Mouse (Mus musculus) granulocyte monocyte progenitor cell, adult 5-6 weeks (primary cell): Measurements from ENCODE around the gene Orm1. TPM values are rescaled to one million over a fixed set of nuclear protein-coding genes. Genes with fewer than 3 reads are reported as not detected.

ENCODE experiments used
- ATAC-seq: replicated peaks from 2 replicates; pipeline ENCODE4 v1.8.0; 2016; ENCODE audit warnings: mild to moderate bottlenecking, moderate TSS enrichment, inconsistent platforms; ENCODE audit not compliant: poor library complexity, severe bottlenecking
- total RNA-seq, 2 experiments: library from RNA; stranded (forward) in 1 of 2; stranded (reverse) in 1 of 2; fragments of 200-712, 200-1000 nt in 1 of 2; fragments of >200 nt in 1 of 2; fragmentation: Nextera tagmentation in 1 of 2; gene quantifications; 2 replicates each; pipeline ENCODE4 v1.2.3; 2014 to 2017

The Orm1 gene
- total RNA-seq (2014; fragmentation: Nextera tagmentation) (not detected in 2 replicates), total RNA-seq (2017) (1.3 and 3.2 TPM in 2 replicates)

DNA sequence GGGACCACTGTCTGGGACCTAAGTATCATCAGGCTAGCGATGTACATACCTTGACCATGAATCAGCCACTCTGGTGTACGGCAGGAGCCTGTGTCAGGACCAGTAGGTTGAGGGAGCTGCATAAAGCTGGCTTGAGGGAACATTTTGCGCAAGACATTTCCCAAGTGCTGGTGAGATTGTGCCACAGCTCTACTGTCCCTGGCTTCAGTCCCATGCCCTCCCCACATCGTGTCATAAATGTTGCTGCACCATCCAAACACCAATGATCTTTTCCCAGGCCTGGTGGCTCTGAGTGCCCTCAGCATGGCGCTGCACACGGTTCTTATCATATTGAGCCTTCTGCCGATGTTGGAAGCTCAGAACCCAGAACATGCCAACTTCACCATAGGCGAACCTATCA is at the start of gene Orm1:
Gene Orm1 (plus strand): TSS at position 266 of the 400 bp plus-strand sequence.
- ATAC-seq: peak; percentile 87

DNA sequence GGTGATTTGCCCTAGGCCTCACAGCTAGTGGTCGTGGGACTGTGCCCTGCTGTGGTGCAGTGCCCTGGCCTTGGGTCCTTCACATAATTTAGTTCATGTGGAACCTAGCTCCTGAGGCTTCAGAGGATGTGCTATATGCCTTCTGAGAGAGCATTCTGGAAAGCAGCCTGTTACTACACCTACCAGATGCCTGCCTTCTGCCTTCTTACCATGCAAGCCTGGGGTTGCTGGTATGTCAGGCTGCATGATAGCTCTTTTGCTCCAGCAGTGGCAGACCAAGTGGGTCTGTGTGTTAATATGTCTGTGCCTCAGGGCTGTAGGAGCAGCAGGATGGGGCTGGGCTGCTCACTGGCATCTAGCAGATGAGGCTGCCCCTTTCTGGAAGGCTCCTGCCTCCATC is 48.7 kb upstream of the Orm1 start:
- ATAC-seq: no peak

DNA sequence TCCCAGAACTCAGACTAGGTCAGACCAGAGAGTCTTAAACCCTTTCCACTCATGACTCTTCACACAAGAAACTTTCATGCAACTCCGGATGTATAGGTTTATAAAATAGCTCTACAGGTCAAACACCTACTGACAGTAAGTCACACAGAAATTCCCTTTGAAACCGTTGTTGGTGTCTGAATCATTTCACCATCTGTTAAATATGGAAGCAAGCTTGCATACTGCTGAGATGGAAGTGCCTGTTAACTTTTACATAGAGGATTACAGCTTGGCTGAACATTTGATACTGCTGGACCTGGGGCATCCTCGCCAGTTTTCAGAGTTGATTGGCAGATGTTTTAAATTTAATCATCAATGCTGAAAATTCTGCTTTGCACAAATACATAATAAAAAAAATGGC is 48.1 kb upstream of the Orm1 start:
- ATAC-seq: no peak

DNA sequence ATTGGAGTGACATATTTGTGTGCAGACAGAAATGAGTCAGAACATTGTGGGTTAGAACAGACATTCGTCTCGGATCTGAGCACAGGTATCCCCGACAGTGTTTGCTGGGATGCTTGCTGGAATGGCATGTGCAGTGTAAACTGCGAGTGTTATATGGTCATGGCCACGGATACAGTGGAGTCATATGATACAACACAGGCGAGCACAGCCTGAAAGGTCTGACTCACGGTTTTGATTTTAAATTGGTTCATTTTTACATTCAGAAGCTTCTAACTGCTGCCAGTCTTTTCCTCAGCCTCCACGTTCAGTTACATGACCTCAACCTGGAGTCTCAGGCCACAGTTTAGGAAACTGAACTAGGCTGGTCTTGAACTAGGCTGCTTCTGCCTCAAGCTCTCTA is 47.5 kb upstream of the Orm1 start:
- no peak for ATAC-seq

DNA sequence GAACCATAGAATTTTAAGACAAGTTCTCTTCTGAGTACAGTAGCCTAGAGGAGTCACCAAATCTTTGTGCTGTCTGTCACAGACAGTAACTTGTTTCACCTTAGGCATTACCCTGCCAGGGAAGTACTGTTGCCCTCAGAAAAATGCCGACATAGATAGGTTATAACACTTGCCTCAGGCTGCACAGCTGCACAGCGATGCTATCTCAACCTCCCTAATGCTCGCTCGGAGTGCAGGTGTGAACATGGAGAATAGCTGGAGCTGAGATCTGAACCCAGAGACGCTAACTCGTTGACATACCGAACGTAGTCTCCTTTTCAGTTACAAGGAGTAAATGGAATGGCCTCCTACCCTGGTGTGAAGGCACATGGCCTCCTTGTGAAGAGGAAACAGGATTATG is 46.2 kb upstream of the Orm1 start:
- ATAC-seq: no peak

DNA sequence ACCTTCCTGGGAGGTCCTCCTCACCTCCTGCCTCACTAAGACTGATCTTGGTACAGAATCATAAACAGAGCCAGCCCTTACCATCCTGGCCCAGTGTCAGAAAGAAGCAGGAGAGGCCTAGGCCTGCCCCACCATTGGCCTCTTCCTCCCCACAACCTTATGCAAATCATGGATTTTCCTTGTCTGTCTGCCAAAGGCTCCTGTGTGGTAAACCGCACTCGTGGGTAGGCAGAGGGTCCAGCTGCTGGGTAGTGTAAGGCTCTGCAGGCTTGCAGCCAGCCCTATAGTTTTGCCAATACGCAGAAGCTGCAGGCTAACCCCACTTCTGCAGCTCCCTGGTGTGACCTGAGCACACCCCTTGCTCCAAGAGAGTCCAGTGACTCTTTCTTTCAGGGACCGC is 41.7 kb upstream of the Orm1 start:
- ATAC-seq: peak; percentile 53

DNA sequence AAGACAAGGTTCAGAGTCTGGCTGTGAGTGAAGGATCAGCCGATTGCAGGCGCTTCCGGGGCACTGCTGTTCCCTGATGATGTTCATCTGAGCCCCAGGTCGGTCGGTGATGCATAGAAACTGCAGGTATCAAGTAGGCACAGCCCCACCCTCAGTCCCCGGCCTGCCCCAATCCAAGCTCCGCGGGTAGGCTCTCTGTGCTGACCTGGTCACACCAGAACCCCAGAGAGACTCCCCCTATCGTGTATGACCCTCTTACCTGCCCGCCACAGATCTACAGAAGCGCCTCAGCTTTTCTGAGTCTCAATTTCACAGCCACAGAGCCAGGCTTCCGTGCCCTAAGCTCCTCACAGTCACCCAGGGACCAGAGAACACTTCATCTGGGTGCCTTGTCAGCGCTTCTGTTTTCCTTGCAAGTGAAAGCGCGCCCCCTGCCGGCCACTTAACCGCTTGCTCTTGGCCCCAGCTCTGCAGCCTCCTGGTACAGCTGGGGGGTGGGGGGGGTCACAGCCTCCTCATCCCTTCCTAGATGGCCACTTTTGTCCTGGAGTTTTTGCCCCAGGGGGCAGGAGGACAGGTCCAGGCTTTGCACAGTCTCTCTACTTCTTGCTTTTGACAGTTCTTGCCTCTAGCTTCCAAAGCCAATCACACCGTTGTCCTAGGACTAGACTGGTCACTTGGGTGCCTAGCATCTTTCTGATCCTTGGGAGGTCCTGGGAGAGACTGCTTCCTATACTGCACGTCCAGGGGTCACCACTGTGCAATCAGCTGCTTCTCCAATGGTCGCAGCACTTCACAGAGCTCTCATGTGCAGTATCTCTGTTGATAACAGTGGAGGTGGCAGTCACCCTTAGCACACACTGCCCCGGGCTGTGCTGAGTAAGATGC is 36.9 kb upstream of the Orm1 start:
- peak; percentile 79 for ATAC-seq

DNA sequence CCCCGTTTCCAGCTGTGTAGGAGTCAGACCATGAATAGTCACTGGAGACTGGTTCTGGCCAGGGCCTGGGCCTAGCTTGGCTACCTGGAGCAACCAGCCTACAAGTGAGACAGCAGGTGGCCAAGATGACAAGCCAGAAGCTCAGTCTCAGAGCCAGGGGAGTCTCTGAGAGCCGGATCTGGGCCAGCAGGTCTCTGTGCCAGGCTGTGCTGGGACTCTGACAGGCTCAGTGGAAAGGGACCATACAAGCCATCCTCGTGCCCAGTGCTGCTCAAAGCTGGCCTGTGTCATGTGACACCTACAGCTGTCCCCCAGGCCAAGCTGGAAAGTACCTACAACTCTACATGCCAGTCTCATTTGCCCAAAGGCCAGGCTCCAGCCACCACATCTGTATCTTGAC is 36.0 kb upstream of the Orm1 start:
- no peak for ATAC-seq

DNA sequence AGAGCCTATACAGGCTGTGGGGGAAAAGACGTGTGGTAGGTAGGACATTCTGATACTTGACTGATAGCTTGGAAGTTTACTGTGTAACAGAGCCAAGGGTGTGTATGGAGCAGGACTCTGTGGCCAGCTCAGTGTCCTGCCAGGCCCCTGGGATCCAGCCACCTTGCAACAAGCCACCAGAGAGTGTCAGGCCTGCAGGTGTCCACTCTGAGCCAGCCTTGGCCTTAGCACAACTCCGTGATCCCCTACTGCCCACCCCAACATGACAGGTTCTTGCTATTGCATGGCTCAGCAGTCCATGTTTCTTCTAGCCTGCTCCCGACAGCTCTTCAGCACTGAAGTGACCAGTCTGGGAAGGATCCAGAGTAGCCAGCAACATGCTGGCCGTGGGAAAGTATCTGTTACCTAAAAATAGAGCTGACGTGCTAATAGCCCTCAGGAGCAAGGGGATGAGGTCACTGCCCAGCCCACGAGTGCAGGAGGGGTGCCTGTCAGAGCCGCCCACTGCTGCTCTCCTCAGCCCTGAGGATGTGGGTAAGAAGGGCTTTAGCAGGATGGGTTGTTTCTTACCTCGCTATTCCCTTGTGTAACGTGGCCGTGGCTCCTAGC is 34.0 kb upstream of the Orm1 start:
- no peak for ATAC-seq

DNA sequence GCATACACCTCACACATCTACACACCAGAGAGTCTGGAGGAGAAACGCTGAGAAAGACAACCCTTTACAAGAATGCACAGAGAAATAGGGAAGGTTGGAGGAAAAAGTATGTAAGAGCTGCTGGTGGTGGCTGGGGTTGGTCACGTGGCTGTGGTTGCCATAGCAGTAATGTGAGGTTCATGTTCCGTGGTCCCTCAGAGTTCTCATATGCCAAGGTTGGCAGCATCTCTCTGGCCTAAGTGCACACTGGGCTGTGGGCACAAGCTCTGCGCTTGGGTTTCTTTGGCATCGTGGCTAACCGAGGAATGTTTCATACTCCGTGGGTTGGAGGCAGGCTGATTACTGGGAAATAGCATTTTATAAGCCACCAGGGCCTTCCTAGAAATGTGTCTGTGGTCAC is 32.9 kb upstream of the Orm1 start:
- no peak for ATAC-seq

DNA sequence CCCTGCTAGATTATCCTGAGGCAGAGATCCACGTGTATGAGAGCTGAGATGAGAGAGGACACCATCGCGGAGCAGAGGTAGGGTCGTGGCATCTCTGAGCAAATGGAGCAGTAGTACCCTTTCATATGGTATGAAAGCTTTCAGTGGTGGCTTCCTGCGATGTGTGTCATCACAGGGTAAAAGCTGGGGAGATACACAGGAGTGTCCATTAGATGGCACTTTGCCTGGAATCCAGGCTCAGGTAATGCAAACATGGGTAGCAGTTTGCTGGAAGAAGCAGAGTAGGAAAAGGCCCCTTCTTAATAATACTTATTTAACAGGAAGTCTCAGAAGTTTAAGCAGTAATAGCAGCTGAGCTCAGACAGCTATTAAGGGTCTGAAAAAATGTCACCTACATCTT is 30.3 kb upstream of the Orm1 start:
- no peak for ATAC-seq

DNA sequence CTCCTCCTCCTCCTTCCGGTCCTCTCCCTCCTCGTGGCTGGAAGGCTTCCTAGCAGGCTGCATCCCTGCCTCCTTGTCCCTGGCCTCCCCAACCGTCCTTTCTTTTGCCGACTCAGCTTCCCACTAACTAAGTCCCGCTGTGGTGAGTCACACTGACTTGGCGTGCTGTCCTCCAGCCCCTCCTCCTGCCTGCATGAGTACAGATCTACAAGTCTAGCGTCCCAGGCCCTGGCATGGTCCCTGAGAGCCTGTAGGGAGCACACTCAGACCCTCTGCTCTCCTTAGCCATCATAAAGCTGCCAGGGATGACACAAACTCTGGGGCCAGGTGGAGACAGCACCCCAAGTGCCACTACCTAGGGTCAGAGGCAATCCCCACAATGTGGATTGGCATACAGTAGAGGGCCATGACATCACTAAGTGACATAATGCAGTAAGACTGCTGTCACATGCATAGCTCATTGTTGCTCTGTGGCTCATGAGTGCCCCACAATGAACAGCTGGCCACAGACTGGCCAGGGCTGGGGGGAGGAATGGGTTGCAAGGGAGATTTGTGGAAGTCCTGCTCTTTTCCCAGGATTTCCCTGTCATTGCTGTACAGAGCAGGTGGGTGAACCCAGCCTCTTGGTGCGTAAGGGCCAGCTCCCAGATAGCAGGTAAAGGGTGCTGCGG is 28.1 kb upstream of the Orm1 start:
- no peak for ATAC-seq

DNA sequence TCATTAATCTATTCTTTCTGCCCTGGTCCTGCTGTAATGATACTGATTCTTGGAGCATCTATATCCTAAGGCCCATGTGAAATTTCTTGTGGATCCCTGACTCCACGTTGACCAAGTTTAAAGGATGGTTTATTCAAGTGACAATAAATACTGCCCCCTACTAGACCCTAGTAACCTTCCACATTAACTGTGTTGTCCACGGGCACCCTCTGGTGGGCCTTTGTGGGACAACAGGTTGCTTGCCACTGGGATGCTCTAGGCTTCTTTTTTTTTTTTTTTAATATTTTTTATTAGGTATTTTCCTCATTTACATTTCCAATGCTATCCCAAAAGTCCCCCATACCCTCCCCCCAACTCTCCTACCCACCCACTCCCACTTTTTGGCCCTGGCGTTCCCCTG is 24.8 kb upstream of the Orm1 start:
- ATAC-seq: peak; percentile 74

DNA sequence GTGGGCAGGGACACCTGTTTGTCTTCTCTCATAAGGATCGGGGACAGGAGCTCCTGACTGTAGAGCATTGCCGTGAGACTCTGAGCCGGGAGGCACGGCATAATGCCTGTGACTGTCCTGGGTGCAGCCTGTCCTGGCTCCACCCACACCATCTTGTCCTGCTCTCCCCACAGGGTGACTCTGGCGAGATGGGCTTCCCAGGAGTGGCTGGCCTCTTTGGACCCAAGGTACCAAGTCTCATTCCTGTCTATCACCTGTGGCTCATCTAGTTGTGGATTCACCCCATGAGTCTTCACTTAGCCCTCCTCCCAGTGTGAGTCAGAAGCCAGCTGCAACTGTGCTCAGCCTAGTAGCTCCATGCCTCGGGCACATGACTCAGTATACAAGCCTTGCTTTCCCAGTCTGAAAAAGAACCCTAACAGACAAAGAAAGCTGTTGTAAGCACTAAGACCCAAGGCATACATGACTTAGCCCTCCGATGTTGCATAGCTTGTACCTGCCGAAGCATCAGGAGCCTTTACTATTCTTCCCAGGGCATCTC is 21.0 kb upstream of the Orm1 start:
- ATAC-seq: no peak

DNA sequence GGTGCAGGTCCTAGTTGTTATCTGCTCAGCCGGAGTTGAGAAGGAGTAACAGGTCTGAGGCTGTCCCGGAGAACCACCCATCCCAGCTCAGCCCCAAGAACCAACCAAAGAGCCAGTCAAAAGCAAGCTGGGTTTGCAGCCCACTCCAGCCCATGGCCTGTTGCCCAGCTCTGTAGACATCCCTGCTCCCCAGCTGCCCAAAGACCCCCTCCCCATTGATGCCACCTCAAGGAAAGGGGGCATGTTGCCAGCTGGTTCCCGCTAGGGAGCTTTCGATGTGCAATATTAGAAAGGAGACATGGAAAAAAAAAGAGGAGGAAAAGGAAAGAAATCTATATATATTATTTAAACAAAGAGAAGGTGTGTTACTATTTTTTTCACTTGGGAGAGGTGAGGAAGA is 11.0 kb upstream of the Orm1 start:
- ATAC-seq: no peak

DNA sequence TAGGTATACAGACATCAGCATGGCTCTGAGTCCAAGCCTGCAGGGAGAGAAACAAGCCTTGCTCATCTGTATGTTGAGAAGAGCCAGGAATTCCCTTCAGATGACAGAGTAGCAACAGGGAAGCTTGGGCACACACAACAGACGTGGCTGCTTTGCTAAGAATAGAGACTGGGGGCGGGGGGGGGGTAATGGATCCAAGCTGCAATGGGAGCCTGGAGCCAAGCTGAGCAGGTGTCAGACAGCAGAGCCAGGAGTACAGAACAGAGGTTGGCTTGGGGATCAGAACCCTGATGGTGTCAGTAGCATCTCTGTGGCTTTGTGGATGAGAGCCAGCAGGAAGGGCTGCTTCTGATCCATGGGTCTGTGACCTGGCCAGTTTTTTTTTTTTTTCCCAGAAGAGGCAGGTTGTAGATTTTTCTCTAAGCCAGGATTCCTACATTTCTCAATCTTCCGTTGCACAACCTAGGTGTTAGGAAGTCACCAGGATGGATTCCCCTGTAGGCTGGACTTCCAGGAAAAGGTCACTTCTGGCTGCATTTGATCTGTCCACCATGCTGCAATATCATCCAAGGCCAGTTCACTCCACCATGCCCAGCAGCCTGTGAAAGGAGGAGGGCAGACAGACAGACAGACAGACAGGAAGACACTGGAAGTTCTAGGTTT is 5.8 kb upstream of the Orm1 start:
- ATAC-seq: no peak

DNA sequence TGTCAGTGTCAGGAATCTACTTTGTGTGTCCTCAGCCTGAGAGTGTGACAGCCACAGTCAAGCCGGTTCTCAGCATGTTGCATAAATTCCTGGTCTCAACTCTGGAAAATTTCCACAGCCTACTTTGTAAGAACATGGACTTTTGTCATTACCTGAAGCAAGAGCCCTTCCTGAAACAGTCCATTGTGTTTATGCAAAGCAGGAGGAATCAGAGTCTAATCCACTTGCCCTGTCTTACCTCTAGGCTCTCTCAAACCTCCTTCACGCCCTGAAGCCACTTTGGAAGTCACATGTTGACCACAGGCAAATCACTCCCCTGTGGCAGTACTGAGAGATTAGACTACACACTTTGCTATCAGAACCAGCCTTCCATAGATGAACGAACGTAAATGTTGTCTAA is 1.9 kb upstream of the Orm1 start:
- no peak for ATAC-seq

DNA sequence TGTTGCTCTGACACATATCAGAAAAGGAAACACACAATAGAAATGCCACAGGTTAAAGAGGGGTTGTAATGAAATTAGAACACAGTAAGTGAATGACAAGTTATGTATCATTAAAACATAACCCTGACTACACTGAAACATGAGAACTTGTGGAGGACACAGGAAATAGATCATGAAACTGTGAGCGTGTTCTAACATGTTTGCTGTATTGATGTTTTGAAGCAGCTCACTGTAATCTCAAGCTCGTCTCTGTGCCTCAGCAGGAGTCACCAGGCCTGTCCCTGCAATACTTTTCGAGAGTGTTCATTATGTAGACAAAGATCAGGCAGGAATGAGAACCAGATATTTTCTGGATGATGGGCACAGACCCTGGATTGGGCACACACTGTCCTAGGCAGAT is 752 bp upstream of the Orm1 start:
- ATAC-seq: no peak

DNA sequence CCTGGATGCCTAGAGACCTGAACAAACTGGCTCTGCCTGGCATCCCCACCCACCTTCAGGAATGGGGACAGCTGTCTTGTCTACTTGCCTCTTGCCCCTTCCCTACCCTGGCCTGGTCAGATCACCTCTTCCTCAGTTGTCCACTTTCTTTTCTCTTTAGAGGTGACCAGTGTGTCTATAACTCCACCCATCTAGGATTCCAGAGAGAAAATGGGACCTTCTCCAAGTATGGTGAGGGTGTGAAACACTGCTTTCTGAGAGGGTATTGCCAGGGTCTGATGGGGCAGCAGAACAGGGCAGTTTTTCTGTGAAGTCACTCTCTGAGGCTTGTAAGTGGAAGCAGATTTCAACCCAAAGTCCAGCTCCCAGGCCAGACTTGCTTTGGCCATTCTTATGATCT is 901 bp downstream of the Orm1 start:
- no peak for ATAC-seq

DNA sequence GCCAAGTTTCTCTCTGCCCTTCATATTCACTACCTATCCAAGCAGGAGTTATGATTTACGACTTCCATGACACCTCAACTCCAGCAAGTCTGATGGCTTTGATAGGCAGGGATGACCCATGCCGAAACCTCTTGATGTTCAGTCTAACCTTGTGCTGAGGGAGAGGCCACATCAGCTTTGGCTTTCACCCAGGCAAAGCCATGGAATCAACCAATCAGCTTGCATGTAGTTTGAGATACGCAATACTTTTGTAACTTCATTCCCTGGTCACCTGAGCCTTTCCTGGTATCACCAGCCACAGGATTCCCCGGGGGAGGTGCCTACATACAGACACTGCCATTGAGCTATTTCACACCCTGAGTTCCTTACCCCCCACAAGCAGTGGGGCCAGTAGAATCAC is 2.3 kb downstream of the Orm1 start:
- ATAC-seq: no peak

DNA sequence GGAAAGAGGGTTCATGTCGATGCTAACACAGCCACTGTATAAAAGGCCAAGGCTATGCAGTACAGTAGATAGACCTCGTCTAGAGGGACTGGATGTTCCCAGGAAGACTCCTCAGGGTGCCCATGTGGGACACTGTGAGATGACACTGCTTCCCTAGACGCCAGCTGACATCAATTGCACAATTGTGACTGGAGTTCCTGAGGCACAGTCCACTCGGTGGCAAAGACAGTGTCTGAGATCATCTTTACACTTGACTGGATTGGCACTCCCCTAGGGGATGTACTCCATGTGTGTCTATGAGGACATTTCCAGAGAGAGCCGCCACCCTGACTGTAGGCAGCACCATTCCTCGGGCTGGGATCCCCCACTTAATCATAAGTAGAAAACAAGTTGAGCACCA is 4.2 kb downstream of the Orm1 start:
- ATAC-seq: 0 out of 2 replicates have a peak, but pooled peaks have one; percentile 13
